Mouse (Mus musculus): ENCODE measurements around the gene Gpm6b. TPM values are rescaled to one million over a fixed set of nuclear protein-coding genes. Genes with fewer than 3 reads are reported as not detected.

The Gpm6b gene
- polyA plus RNA-seq, 1 experiment from 2014 or later, result 104 TPM

- no peaks in the 10 kb centered on the region for H3K9me3 ChIP-seq (ENCODE audit: control insufficient read depth, low read length)
- peaks cover 5% of the 10 kb centered on the region; the same call in 1 of the 2 replicates for H3K27me3 ChIP-seq (ENCODE audit: control insufficient read depth, insufficient read depth, low read length)
These were observed 9.0 kb upstream of the Gpm6b start for GRCm38 (mm10) chrX:166229750-166230149.

GRCm38 (mm10) chrX:166230515-166231267, 8.0 kb upstream of the Gpm6b start:
- Histone ChIP-seq H3K4me2 (ENCODE audit: low read depth, low read length, severe bottlenecking) (no peak overlapping the region), H3K4me1 (replicated peaks; ENCODE audit: control insufficient read depth, insufficient read depth, low read length) (no peaks in the 10 kb centered on the region), H3K36me3 (ENCODE audit: control insufficient read depth, insufficient read depth, low read length) (no peaks in the 10 kb centered on the region), H3K9me3 (ENCODE audit: control insufficient read depth, low read length) (no peaks in the 10 kb centered on the region), H3K4me3 (ENCODE audit: low read depth, low read length) (no peak overlapping the region), H3K27me3 (ENCODE audit: control insufficient read depth, insufficient read depth, low read length) (peaks cover 5% of the 10 kb centered on the region; the same call in 1 of the 2 replicates), H3K9ac (ENCODE audit: low read length) (no peak overlapping the region), H3K27ac (ENCODE audit: low read depth, low read length) (no peak overlapping the region)
- ATAC-seq (replicated peaks; ENCODE audit: low FRiP score) (no peak), DNase-seq (ENCODE audit: low spot score) (no peak)
- 88% methylated on average over 6 of the region's 6 CpGs for WGBS

More at GRCm38 (mm10) chrX:166229750-166230149, 9.0 kb upstream of the Gpm6b start:
- H3K27ac ChIP-seq (ENCODE audit: low read depth, low read length), result no peak overlapping the region
- 81% methylated on average over 3 of the region's 3 CpGs for WGBS
- ATAC-seq (replicated peaks; ENCODE audit: low FRiP score) (no peak), DNase-seq (ENCODE audit: low spot score) (no peak)
- no peak overlapping the region for H3K4me3 ChIP-seq (ENCODE audit: low read depth, low read length)
- no peaks in the 10 kb centered on the region for H3K4me1 ChIP-seq (replicated peaks; ENCODE audit: control insufficient read depth, insufficient read depth, low read length)
- H3K36me3 ChIP-seq (ENCODE audit: control insufficient read depth, insufficient read depth, low read length), result no peaks in the 10 kb centered on the region
- H3K4me2 ChIP-seq (ENCODE audit: low read depth, low read length, severe bottlenecking), result no peak overlapping the region
- no peak overlapping the region for H3K9ac ChIP-seq (ENCODE audit: low read length)

GRCm38 (mm10) chrX:166236131-166236530, 2.6 kb upstream of the Gpm6b start:
- 51% methylated on average over 2 of the region's 2 CpGs for WGBS
- Histone ChIP-seq H3K27me3 (ENCODE audit: control insufficient read depth, insufficient read depth, low read length) (peaks cover 11% of the 10 kb centered on the region), H3K4me1 (replicated peaks; ENCODE audit: control insufficient read depth, insufficient read depth, low read length) (no peaks in the 10 kb centered on the region), H3K9ac (ENCODE audit: low read length) (no peak overlapping the region), H3K4me2 (ENCODE audit: low read depth, low read length, severe bottlenecking) (no peak overlapping the region), H3K4me3 (ENCODE audit: low read depth, low read length) (no peak overlapping the region), H3K9me3 (ENCODE audit: control insufficient read depth, low read length) (no peaks in the 10 kb centered on the region), H3K27ac (ENCODE audit: low read depth, low read length) (no peak overlapping the region), H3K36me3 (ENCODE audit: control insufficient read depth, insufficient read depth, low read length) (no peaks in the 10 kb centered on the region)
- DNase-seq (ENCODE audit: low spot score) (no peak), ATAC-seq (replicated peaks; ENCODE audit: low FRiP score) (no peak)

GRCm38 (mm10) chrX:166239520-166239919, 809 bp downstream of the Gpm6b start:
- peak overlapping the region; percentile 46 for H3K4me3 ChIP-seq (ENCODE audit: low read depth, low read length)
- no peaks in the 10 kb centered on the region for H3K36me3 ChIP-seq (ENCODE audit: control insufficient read depth, insufficient read depth, low read length)
- peak overlapping the region; percentile 55 for H3K9ac ChIP-seq (ENCODE audit: low read length)
- peak overlapping the region; percentile 81 for H3K4me2 ChIP-seq (ENCODE audit: low read depth, low read length, severe bottlenecking)
- no peaks in the 10 kb centered on the region for H3K4me1 ChIP-seq (replicated peaks; ENCODE audit: control insufficient read depth, insufficient read depth, low read length)
- 0 out of 2 replicates have a peak, but pooled peaks have one; percentile 6 for ATAC-seq (replicated peaks; ENCODE audit: low FRiP score)
- 19% methylated on average over 13 of the region's 13 CpGs for WGBS
- H3K9me3 ChIP-seq (ENCODE audit: control insufficient read depth, low read length), result no peaks in the 10 kb centered on the region
- H3K27ac ChIP-seq (ENCODE audit: low read depth, low read length), result no peak overlapping the region
- peaks cover 11% of the 10 kb centered on the region for H3K27me3 ChIP-seq (ENCODE audit: control insufficient read depth, insufficient read depth, low read length)
- no peak for DNase-seq (ENCODE audit: low spot score)

GRCm38 (mm10) chrX:166240751-166241150, 2.0 kb downstream of the Gpm6b start:
- Histone ChIP-seq H3K27ac (ENCODE audit: low read depth, low read length) (no peak overlapping the region), H3K9me3 (ENCODE audit: control insufficient read depth, low read length) (no peaks in the 10 kb centered on the region), H3K4me1 (replicated peaks; ENCODE audit: control insufficient read depth, insufficient read depth, low read length) (no peaks in the 10 kb centered on the region), H3K4me2 (ENCODE audit: low read depth, low read length, severe bottlenecking) (no peak overlapping the region), H3K36me3 (ENCODE audit: control insufficient read depth, insufficient read depth, low read length) (no peaks in the 10 kb centered on the region), H3K27me3 (ENCODE audit: control insufficient read depth, insufficient read depth, low read length) (peaks cover 11% of the 10 kb centered on the region), H3K4me3 (ENCODE audit: low read depth, low read length) (no peak overlapping the region), H3K9ac (ENCODE audit: low read length) (no peak overlapping the region)
- DNase-seq (ENCODE audit: low spot score), result no peak
- WGBS, result 66% methylated on average over 7 of the region's 7 CpGs
- ATAC-seq (replicated peaks; ENCODE audit: low FRiP score), result no peak

- H3K36me3 ChIP-seq (ENCODE audit: control insufficient read depth, insufficient read depth, low read length), result no peaks in the 10 kb centered on the region
- H3K4me3 ChIP-seq (ENCODE audit: low read depth, low read length), result no peak overlapping the region
- DNase-seq (ENCODE audit: low spot score) (no peak), ATAC-seq (replicated peaks; ENCODE audit: low FRiP score) (no peak)
- H3K27me3 ChIP-seq (ENCODE audit: control insufficient read depth, insufficient read depth, low read length), result peaks cover 8% of the 10 kb centered on the region; the same call in 1 of the 2 replicates
- no peak overlapping the region for H3K27ac ChIP-seq (ENCODE audit: low read depth, low read length)
- H3K4me2 ChIP-seq (ENCODE audit: low read depth, low read length, severe bottlenecking), result no peak overlapping the region
- no peaks in the 10 kb centered on the region for H3K9me3 ChIP-seq (ENCODE audit: control insufficient read depth, low read length)
- no peak overlapping the region for H3K9ac ChIP-seq (ENCODE audit: low read length)
- no peaks in the 10 kb centered on the region for H3K4me1 ChIP-seq (replicated peaks; ENCODE audit: control insufficient read depth, insufficient read depth, low read length)
- WGBS, result 66% methylated on average over 4 of the region's 4 CpGs
These were observed 4.7 kb downstream of the Gpm6b start for GRCm38 (mm10) chrX:166243261-166243885.

- DNase-seq (ENCODE audit: low spot score) (peak; percentile 57), ATAC-seq (replicated peaks; ENCODE audit: low FRiP score) (peak; percentile 89)
- Histone ChIP-seq H3K4me2 (ENCODE audit: low read depth, low read length, severe bottlenecking) (no peak overlapping the region), H3K27me3 (ENCODE audit: control insufficient read depth, insufficient read depth, low read length) (peaks cover 2% of the 10 kb centered on the region; the same call in 1 of the 2 replicates), H3K9me3 (ENCODE audit: control insufficient read depth, low read length) (no peaks in the 10 kb centered on the region), H3K4me3 (ENCODE audit: low read depth, low read length) (no peak overlapping the region), H3K9ac (ENCODE audit: low read length) (no peak overlapping the region), H3K4me1 (replicated peaks; ENCODE audit: control insufficient read depth, insufficient read depth, low read length) (no peaks in the 10 kb centered on the region), H3K27ac (ENCODE audit: low read depth, low read length) (no peak overlapping the region), H3K36me3 (ENCODE audit: control insufficient read depth, insufficient read depth, low read length) (no peaks in the 10 kb centered on the region)
- 17% methylated on average over 1 of the region's 1 CpGs for WGBS
These were observed 32.8 kb downstream of the Gpm6b start for GRCm38 (mm10) chrX:166271489-166271888.

- no peaks in the 10 kb centered on the region for H3K9me3 ChIP-seq (ENCODE audit: control insufficient read depth, low read length)
- ATAC-seq (replicated peaks; ENCODE audit: low FRiP score) (no peak), DNase-seq (ENCODE audit: low spot score) (no peak)
- H3K4me1 ChIP-seq (replicated peaks; ENCODE audit: control insufficient read depth, insufficient read depth, low read length), result no peaks in the 10 kb centered on the region
- no peaks in the 10 kb centered on the region for H3K36me3 ChIP-seq (ENCODE audit: control insufficient read depth, insufficient read depth, low read length)
- WGBS, result 82% methylated on average over 6 of the region's 6 CpGs
- H3K27ac ChIP-seq (ENCODE audit: low read depth, low read length), result no peak overlapping the region
- H3K4me2 ChIP-seq (ENCODE audit: low read depth, low read length, severe bottlenecking), result no peak overlapping the region
- no peak overlapping the region for H3K9ac ChIP-seq (ENCODE audit: low read length)
- H3K4me3 ChIP-seq (ENCODE audit: low read depth, low read length), result no peak overlapping the region
- H3K27me3 ChIP-seq (ENCODE audit: control insufficient read depth, insufficient read depth, low read length), result peaks cover 3% of the 10 kb centered on the region; the same call in 1 of the 2 replicates
These were observed 33.9 kb downstream of the Gpm6b start for GRCm38 (mm10) chrX:166272646-166273045.
